Mouse (Mus musculus): ENCODE data around the gene Ccng2. TPM values are rescaled to one million over a fixed set of nuclear protein-coding genes. Genes with fewer than 3 reads are reported as not detected.

Gene Ccng2
- polyA plus RNA-seq, 1 experiment, result 20.9 TPM

DNA sequence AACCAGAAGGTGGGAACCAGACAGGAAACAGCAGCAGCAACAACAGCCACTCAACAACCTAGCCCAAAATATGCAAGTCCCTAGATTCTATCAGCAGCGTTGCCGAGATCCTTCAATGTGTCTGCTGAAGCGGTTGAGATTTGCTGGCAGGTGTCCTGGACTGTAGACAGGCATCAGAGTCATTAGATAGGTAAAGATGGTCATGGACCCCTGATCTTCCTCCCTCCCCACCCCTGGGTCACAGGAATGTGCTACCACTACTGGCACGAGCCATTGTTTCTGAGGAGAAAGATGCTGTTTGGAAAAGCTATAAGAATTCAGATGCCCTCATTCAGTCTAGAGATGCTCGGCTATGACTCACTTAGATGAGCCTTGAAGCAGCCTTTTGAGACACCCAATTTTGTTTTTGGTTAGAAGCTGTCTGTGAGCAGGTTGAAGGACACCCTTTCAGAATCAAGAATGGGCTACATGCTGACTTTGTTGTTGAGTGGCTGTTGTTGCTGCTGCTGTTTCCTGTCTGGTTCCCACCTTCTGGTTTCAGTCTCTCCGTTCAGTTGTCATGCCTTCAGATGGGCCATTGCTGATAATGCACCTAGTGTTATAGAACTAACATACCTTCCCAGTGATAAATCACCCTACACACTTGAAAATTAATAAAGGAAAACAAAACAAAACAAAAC, 3.5 kb upstream of the Ccng2 start:
- DNase-seq (ENCODE audit: low read depth), result no peak

DNA sequence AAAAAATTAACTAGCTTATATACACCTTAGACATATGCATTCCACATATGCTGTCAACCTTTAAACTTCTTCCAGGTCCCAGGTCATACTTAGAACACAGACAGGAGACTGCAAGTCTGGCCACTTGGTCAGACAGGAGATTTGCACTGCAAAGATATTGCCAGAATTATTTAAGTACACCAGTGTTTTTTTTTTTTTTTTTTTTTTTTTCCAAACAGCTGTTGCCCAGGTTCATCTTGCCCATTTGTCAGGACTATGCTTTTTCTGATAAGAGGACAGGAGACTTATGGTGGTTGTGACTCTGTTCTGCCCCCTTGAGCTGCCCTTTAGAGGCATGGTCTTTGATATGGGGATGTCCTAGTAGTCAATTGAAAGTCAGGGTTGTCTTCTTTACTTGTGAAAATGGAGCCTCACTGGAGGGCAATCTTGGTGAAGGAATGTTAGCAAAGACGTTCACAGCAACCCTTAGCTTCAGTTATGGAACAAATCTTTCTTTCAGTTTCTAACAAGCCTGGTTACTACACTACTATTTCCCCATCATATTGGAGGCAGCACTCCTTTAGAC, 2.8 kb upstream of the Ccng2 start:
- no peak for DNase-seq (ENCODE audit: low read depth)

DNA sequence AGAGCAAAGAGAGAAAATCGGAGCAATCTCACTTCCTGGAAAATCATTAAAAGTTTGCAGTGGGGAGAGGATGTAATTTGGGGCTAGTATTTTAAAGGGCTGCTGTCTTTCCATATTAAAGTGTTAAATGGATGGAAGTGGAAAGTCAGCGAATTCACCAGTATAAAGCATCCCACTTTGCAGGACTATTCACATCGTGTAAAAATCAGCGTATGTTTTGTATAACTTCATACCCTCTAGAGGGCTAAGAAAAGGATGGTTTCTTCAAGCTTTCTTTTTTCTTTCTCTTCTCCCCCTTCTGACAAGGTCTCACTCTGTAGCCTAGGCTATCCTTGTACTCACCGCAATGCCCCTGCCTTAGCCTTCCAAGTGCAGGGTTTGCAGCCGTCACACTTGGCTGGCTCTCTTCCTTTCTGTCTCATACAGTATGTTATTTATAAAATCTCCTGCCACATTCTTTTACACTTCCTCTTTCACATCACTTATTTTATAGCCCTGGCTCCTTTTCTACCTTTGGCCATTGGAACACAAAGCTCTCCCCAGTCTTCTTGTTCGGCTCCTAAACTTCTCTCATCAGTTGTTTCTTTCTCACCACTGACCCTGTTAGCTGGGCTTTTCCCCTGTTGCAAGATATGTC, 1.8 kb upstream of the Ccng2 start:
- DNase-seq (ENCODE audit: low read depth), result no peak

DNA sequence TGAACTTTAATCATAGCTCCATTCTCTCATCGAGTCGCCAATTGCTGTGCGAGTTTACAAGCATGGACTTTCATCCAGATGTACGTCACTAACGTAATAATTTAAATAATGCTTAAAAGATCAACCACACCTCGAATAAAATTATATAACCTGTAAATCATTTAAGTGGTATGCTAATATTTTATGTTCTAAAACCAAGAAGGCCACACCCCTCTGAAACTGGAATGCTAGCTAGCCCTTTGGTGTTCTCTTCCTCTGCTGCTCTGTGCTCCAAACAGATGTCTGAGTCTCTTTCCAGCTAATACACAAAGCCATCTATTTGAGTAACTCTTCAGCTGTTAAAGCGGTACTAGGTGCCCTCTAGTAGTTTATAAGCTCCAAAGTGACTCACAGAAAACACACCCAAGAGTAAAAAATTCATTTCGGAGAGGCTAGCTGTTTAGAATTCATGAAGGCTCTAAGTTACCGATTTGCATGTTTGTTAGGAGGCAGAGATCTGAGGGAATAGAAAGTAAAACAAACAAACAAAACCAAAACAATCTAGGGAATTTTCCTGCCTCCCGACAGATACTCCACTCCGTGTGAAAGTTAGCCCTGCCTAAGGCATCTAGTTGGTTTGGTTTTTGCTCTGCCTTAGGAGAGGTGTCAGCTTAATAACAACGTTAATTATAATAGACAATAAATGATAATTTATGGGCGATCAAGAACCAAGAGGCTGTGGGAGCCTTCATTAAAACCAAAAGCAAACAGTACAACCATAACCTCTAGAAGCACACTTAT, 1.1 kb upstream of the Ccng2 start:
- no peak for DNase-seq (ENCODE audit: low read depth)

DNA sequence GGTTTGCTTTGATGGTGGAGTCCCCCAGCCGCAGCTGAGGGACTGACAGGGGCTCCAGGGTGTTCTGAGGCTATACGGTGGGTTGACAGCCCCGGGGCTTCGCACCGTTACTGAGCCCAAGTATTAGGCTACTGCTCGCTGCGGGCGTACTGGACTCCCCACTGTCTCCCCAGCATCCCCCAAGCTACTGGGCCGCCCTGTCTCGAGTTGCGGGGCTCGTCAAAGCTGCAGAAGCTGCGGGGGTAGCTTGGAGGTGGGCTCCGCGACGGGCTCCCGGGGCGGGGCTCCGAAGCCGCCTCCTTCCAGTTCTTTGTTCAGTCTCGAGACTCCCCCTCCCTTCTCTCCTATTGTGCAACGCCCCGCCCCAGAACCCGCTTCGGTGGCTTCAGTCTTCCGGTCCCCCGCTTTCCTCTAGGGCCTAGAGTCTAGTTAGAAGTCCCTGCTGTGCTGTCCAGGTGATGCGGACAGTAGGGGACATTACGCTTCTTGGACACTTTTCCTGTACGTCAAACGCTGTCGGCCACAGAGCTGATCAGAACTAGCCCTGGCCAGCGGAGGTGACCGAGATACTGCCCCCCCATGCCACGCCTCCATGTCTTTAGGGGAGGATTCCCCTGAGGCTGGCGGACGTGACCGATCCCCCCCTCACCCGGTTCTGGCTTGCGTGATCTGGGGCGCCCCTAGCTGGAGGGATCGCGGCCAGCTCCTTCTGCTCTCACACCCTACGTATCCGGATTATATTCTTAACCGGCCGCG, 972 bp downstream of the Ccng2 start:
- no peak for DNase-seq (ENCODE audit: low read depth)

DNA sequence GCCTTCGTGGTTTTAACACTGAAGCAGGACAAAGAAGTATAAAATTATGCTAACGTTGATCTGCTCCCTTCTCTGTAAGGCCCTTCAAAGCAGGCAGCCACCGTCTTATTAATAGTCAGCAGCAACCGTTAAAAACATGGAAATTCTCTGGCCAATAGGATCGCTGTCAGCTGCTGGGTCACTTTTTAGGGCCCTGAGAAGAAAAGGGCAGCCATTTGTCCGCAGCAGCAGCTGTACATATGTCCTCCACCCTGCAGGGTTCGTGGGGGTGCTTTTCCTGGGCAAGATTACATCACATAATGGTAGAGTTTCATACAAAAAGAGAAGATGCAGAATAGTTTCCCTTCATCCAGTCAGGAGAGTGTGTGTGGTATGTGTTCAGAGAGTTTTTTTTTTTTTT, 3.0 kb downstream of the Ccng2 start:
- no peak for DNase-seq (ENCODE audit: low read depth)

DNA sequence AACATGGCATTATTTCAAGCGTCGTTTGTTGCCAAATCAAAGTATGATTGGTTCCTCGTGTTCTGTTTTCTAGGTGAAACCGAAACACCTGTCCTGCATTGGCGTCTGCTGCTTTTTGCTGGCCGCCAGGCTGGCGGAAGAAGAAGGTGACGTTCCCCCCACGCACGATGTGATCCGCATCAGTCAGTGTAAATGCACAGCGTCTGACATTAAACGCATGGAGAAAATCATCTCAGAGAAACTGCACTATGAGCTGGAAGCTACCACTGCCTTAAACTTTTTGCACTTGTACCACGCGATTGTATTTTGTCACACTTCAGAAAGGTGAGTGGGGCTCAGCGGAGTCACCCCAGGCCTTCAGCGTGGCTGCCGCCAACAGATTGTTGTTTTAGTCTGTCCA, 3.7 kb downstream of the Ccng2 start:
- no peak for DNase-seq (ENCODE audit: low read depth)

DNA sequence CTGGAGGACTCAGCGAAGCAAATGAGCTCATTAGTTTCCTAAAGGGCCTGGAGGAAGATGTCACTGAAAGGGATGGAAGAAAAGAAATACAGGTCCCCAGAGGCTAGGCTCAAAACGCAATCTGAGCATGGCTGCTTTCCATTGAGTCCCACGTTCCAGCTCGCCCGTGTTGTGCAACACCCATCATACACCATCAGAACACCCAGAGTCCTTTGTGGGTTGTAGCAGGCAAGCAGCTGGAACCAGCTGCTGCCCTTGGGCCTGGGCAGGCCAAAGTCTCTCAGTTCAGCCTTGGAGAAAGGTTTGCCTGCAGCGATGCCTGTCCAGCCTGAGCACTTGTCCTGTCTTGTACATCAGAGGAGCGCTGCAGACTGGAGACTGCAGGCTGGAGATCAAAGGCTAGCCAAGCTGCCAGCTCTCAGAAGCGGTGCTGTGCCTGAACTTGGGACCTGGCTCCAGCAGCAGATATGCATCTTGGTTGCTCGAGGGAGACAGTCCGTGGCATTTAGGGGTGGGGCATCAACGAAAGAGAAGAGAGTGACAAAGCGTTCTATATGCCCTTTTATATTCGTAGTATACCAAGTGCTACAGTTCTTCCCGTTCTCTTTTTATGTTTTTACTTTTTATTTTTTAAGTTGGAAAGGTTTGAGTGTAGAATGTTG, 15.5 kb downstream of the Ccng2 start:
- peak; percentile 96 for DNase-seq (ENCODE audit: low read depth)

DNA sequence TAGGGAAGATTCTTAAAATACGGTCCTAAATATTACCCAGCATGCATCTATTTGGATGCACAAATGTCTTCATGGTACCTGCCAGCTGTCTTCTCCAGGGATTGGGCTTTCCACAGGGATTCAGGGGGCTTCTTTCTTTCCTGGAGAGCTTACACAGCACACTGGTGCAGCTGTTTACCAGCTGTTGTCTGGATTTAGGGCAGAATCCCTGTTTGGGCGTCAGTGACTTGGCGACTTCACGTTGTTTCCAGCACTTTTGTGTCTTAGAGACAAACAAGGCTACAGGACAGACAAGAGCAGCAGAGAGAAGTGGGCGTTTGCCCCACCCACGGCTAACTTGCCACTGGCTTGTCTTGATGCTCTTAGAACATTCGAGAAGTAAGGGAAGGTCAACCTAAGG, 16.1 kb downstream of the Ccng2 start:
- DNase-seq (ENCODE audit: low read depth), result no peak

DNA sequence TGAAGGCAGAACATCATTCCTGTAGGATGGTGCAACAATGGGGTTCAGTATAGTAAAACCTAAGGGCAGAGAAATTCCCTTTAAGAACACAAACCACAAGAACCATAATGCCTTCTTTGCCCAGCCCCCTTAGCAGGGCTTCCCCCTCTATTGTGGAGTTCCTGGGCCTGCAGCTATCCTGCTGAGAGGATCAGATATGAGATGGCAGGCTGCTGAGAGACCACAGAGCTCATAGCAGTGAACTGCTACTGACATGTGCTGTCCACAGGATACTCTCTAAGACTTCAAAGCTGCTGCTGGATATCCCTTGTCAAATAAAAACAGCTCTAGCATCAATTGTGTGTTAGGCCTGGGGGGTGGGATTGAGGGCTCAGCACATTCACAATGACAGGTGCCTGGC, 21.5 kb downstream of the Ccng2 start:
- no peak for DNase-seq (ENCODE audit: low read depth)

DNA sequence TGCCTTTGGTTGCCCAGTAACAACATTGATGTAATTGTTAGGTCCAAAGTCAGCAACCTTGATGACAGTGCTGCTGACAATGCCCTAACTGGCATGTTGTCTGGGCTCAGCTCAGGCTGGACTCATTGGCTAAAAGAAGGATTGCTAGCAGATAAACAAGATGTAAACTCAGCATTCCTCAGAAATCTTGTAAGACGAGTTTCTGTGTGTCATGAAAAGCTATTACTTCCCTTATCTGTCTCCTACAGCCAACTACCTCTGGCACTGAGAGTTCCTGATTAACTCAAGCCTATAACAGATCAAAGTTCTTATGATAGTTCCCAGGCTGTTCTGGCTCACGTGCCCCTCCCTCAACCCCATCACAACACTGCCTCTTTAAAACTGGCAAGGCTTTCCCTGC, 23.2 kb downstream of the Ccng2 start:
- DNase-seq (ENCODE audit: low read depth), result no peak

DNA sequence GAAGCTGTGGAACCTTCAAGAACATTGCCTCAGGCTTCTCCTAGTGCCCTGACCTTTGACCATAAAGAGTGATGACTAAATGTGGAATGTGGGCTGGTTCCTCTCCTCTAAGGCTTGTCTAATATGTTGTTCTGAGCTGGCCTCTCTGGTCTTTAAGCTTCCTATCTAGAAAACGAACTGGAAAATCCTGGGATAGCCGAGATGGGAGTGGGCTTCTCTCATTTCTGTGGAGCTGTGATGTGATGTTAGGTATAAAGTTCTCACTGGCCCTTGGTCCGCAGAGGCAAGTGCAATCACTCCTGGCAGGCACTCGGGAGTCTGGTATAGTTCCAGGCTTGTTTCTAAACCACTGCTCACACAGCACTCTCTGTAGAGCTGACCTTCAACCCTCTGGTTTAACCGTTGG, 29.3 kb downstream of the Ccng2 start:
- no peak for DNase-seq (ENCODE audit: low read depth)

DNA sequence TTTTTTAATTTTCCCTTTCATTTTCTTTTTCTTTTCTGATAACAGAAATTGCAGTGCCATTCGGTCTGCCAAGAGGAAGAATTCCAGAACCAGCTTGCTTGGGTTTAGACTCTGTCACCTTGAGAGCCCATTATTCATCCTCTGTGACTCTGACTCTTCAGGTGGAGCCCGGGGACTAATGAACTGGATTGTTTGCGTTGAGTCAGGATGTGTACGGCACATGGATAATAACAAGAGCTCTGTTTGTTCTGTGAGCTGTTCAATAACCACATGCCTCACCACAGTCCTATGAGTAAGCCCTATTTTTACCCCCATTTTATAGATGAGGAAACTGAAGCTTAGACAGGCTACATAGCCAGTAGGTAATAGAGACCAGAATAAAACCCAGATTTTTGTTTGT, 29.7 kb downstream of the Ccng2 start:
- DNase-seq (ENCODE audit: low read depth), result no peak

DNA sequence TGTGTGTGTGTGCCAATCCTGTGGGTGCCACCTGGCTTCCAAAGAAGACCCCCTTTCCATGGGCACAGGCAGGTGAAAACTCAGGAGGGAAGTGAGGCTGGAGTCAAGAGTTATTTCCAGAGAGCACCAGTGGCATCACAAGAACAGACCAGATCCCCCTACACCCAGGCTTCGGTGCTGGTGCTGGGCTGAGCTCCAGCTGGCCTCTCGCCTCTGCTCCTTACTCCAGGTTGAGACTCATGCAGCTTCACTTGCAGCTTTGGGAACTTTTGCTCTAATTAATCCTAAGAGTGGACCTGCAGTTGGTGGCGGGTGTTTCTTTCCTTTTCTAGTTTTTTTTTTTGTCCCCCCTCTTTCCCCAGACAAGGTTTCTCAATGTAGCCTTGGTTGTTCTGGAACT, 30.3 kb downstream of the Ccng2 start:
- DNase-seq (ENCODE audit: low read depth), result no peak

DNA sequence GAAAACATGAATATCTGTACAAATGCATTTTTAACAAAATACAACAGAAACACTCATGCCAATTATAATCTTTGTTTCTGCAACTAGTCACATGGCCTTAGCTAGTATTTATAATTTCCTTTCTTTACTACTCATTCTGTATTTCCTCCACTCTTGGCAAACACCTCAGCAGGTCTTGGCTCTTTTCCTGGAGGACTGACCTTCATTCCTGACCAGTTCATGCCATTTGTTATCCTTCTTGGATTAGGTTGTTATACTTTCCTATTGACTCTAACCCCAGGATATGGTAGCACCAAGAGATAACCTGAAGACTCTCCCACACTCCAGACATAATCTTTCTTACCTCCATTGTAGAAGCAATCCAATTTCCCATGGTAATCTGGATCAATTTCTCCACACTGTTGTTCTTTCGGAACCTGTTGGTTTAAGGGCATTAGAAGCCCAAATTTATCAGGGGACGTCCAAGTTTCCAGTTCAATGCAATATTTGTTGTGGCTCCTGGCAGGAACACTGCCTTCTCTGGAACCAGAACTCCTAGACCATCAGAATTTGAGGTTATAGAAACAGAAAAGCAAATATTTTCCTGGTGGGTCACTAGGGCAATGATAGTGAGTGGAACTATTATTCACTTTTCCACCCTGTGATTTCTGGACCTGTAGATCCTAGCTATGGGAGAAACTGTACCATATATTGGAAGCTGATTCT, 38.2 kb downstream of the Ccng2 start:
- DNase-seq (ENCODE audit: low read depth), result no peak

DNA sequence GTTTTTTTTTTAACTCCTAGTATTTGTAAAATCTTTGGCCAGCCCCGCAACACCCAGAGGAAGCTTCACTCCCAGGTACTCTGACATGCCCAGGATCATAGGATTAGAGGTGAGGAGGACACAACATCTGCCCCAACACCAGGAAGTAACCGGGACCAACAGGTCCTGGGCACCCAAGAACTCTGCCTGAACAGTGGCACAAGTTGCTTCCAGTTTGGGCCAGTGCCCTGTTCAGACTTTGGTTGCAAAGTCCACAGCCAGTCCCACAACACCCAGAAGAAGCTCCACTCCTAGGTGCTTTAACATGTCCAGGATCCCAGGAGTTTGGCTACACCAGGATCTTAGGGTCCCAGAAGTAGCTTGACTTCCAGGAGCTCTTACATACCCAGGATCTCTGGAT, 41.9 kb downstream of the Ccng2 start:
- DNase-seq (ENCODE audit: low read depth), result no peak

DNA sequence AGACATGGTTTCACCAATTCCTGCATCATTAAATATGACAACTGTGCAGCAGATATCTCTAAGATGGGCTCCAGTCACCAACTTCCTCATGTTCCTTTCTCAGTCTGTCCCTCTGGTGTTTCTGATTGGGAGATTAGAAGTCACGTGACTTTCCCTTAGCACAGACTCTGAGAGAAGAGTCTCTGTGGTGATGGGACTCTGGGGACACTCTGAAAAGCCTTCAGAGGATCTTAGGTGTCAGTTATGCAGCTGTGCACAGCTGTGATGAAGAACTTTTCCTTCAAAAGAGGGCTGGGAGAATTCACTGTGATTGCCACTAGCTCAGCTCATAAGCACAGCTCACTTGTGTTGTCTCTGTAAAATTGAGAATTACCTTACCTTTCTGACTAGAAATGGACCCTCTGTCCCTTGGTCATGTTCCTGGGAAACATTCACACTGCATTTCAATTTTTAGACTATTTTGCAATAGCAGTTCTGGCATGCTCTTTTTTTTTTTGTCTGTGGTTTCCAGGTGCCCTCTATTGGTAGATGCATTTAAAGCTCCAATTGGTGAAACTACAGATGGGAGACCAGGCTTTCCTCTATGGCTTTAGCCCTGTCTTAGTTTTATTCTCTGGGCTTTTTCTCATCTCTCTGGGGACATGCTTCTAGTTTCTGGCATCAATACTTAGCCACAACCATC, 56.4 kb downstream of the Ccng2 start:
- DNase-seq (ENCODE audit: low read depth), result no peak

All from gonadal fat pad, adult 2 months (tissue).